Mouse (Mus musculus) left cerebral cortex, postnatal 25 days (tissue): ENCODE measurements around the gene Lmx1a. TPM values are rescaled to one million over a fixed set of nuclear protein-coding genes. Genes with fewer than 3 reads are reported as not detected.

ENCODE experiments used
- DNase-seq, 2 experiments: peaks; one replicate each; pipeline ENCODE4 v3.0.0; 2022; ENCODE audit warnings: low spot score in 2 of 2, mixed read lengths in 1 of 2
- intact Hi-C: fragments of 180-260 bp; cut with DNase I; formaldehyde crosslinking; loops from one replicate; pipeline ENCODE4 v1.15.1; 2025
- total RNA-seq, 2 experiments: library from RNA; stranded (reverse); gene quantifications; 2 replicates each; pipeline ENCODE4 v1.2.3; 2021

Lmx1a gene
- total RNA-seq, 2 experiments from 2014 or later = 0.28 TPM; not detected in 1

- intact Hi-C loops = no loop called here
- DNase-seq = no peak
Measured at GRCm38 (mm10) chr1:167770457-167770856, 81.4 kb downstream of the Lmx1a start.

GRCm38 (mm10) chr1:167779766-167780488 lies 90.9 kb downstream of the Lmx1a start:
- intact Hi-C loops = loop anchor here (5.0 to 10.0 kb wide), 2 partner anchors 88 to 365 kb away; no protein-coding TSS in a partner anchor

GRCm38 (mm10) chr1:167781787-167782484 lies 92.9 kb downstream of the Lmx1a start:
- intact Hi-C loops = loop anchor here (5.0 to 10.0 kb wide), 2 partner anchors 90 to 367 kb away; no protein-coding TSS in a partner anchor

More at GRCm38 (mm10) chr1:167779766-167780488, 90.9 kb downstream of the Lmx1a start:
- peak; percentile 52 to 80 for DNase-seq

GRCm38 (mm10) chr1:167784067-167784466 lies 95.0 kb downstream of the Lmx1a start:
- intact Hi-C loops = loop anchor here (5.0 to 10.0 kb wide), 2 partner anchors 92 to 369 kb away; no protein-coding TSS in a partner anchor

More at GRCm38 (mm10) chr1:167781787-167782484, 92.9 kb downstream of the Lmx1a start:
- peak; percentile 27 to 45 for DNase-seq

GRCm38 (mm10) chr1:167788684-167789413 lies 99.8 kb downstream of the Lmx1a start:
- DNase-seq = no peak
- intact Hi-C loops = loop anchor here (10.0 kb wide), 1 partner anchor 374 kb away; no protein-coding TSS in a partner anchor

More at GRCm38 (mm10) chr1:167784067-167784466, 95.0 kb downstream of the Lmx1a start:
- DNase-seq = peak in 1 of 2 experiments; percentile 26

GRCm38 (mm10) chr1:167789448-167789847 lies 100.4 kb downstream of the Lmx1a start:
- intact Hi-C loops = loop anchor here (10.0 kb wide), 1 partner anchor 375 kb away; no protein-coding TSS in a partner anchor
- no peak for DNase-seq

- intact Hi-C loops = no loop called here
- no peak for DNase-seq
Measured at GRCm38 (mm10) chr1:167790688-167791087, 101.7 kb downstream of the Lmx1a start.

- DNase-seq = no peak
- intact Hi-C loops = no loop called here
Measured at GRCm38 (mm10) chr1:167791221-167791620, 102.2 kb downstream of the Lmx1a start.

- DNase-seq = no peak
- intact Hi-C loops = no loop called here
Measured at GRCm38 (mm10) chr1:167801923-167802322, 112.9 kb downstream of the Lmx1a start.

GRCm38 (mm10) chr1:167802510-167803271 lies 113.7 kb downstream of the Lmx1a start:
- intact Hi-C loops = no loop called here
- DNase-seq = peak; percentile 35 to 48

GRCm38 (mm10) chr1:167803351-167803981 lies 114.4 kb downstream of the Lmx1a start:
- intact Hi-C loops = no loop called here
- no peak for DNase-seq

- DNase-seq = no peak
- intact Hi-C loops = no loop called here
Measured at GRCm38 (mm10) chr1:167804836-167805235, 115.8 kb downstream of the Lmx1a start.

GRCm38 (mm10) chr1:167811141-167811540 lies 122.1 kb downstream of the Lmx1a start:
- intact Hi-C loops = no loop called here
- DNase-seq = no peak

- intact Hi-C loops = no loop called here
- DNase-seq = no peak
Measured at GRCm38 (mm10) chr1:167815166-167815565, 126.1 kb downstream of the Lmx1a start.

- intact Hi-C loops = no loop called here
- DNase-seq = no peak
Measured at GRCm38 (mm10) chr1:167817028-167817427, 128.0 kb downstream of the Lmx1a start.

GRCm38 (mm10) chr1:167817616-167818015 lies 128.6 kb downstream of the Lmx1a start:
- intact Hi-C loops = no loop called here
- no peak for DNase-seq

- intact Hi-C loops = no loop called here
- no peak for DNase-seq
Measured at GRCm38 (mm10) chr1:167820031-167820430, 131.0 kb downstream of the Lmx1a start.

GRCm38 (mm10) chr1:167821125-167821524 lies 132.1 kb downstream of the Lmx1a start:
- DNase-seq = peak in 1 of 2 experiments; percentile 17
- intact Hi-C loops = no loop called here

GRCm38 (mm10) chr1:167830291-167830690 lies 141.3 kb downstream of the Lmx1a start:
- no peak for DNase-seq
- intact Hi-C loops = no loop called here
